Mouse (Mus musculus) urinary bladder, adult 18-20 months (tissue): Measurements from ENCODE around the gene Ccpg1os.

Experiments used
- DNase-seq, 2 experiments: peaks; one replicate each; pipeline ENCODE4 v3.0.0; 2022; ENCODE audit warnings: low spot score in 2 of 2, mixed read lengths in 2 of 2

The Ccpg1os gene

DNA sequence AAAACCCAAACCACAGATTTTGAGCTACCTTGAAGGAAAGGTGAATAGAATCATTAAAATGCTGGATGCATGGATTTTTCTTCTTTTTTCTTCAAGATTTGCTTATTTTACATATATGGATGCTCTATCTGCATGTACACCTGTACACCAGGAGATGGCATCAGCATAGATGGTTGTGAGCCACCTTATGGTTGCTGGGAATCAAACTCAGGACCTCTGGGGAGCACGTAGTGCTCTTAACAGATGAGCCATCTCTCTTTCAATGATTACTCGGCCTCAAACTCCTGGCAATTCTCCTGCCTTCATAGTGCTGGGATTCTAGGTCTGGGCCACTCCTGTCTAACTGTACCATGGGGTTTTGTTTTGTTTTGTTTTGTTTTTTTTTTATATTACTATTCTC, 2.1 kb downstream of the Ccpg1os start:
- DNase-seq, result no peak

GRCm38 (mm10) chr9:72975242-72975641, 9.9 kb downstream of the Ccpg1os start:
- no peak for DNase-seq

DNA sequence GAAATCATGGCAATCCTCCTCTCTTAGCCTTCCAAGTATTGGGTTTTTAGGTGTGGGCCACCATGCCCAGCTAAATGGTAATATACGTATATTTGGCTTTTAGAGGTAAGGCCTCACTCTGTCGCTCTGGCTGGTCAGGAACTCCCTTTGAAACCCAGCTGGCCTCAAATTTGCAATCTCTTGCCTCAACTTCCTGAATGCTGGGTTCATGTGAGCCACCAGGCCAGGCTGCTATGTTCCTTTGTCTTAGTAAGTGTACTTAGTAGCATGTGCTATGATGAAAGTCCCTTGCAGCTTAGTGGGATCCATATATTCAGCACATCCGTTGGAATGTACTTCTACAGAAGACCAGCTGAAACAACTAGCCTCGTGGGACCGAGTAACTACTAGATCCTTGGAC, 10.4 kb downstream of the Ccpg1os start:
- no peak for DNase-seq

DNA sequence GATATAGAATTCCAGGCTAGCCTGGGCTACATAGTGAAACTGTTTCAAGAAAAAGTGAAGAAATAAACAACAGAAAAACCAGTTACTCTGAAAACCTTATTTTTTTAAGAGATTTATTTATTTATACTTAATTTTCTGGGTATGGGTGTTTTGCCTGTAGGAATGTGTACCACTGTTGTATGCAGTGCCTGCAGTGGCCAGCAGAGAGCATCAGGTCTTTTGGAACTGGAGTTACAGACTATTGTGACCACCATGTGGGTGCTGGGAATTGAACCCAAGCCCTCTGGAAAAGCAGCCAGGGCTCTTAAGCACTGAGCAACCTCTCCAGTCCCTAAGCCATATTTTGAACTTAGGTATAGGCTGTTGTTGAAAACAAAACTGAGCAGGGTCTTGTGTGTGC, 12.2 kb downstream of the Ccpg1os start:
- DNase-seq, result no peak

- no peak for DNase-seq
Observed at GRCm38 (mm10) chr9:72972435-72972834, 12.7 kb downstream of the Ccpg1os start.

GRCm38 (mm10) chr9:72969874-72970273, 15.3 kb downstream of the Ccpg1os start:
- no peak for DNase-seq

GRCm38 (mm10) chr9:72968349-72969061, 16.7 kb downstream of the Ccpg1os start:
- peak; percentile 10 to 27 for DNase-seq

GRCm38 (mm10) chr9:72961959-72962358, 23.2 kb downstream of the Ccpg1os start:
- DNase-seq, result no peak

DNA sequence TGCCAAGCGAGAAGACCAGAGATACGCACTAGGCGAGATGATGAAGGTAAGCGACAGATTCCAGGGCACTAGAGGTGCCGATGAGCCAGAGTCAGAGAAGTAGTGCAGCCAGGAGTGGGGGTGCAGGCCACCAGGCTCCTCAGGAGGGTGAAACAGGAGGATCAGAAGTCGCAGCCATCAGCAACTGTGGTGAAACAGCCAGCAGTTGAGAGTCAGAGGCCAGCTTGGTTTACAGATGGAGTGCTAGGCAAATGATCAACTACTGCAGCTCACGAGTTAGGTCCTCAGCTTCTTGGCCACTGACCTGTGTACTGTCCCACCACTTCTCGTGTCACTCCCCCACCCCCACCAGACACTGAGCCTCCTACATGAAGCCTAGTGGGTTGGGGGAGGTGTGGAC, 23.8 kb downstream of the Ccpg1os start:
- no peak for DNase-seq

DNA sequence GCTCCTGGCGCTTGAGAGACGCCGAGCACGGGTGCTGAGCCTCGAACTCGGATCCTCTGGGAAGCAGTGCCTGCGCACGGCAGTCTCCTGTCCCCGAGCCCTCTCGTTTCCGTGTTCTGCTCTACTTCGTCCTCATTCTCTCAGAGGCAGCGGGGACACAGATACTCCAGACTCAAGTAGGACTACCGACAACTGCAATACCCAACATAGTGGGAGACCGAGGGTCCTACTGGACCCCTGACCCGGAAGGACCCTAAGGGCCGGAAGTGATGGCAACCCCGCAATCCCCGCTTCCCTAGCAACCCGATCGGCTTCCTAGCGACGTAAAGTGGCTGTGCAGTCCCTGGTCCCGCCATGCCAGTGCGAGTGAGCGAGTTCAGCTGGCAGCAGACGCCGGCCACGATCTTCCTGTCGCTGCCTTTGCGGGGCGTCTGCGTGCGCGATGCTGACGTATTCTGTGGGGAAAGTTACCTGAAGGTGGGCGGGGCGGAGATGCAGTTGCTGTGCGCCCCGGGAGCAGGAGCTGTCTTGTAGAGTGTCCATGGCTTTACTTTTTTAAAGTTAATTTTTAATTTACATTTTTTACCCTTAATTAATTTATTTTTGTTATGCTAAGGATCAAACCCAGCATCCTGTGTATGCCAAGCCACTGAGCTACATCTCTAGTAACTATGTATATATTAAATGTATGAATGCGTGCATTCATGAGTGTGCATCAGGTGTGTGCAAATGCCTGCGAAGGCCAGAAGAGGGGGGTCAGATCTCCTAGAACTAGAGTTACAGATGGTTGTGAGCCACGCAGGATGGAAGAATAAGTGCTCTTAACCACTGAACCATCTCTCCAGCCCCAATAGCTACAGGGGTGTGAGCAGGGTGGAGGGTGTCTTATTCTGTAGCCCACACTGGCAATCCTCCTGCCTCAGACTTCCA, 26.4 kb downstream of the Ccpg1os start, which contains the start of the genes Dyx1c1 and Gm44503:
Gene Dyx1c1 (plus strand): TSS at position 265 of the 930 bp plus-strand sequence.
Gene Gm44503 (plus strand): TSS at position 332 of the 930 bp plus-strand sequence.
- peak; percentile 51 to 62 for DNase-seq

DNA sequence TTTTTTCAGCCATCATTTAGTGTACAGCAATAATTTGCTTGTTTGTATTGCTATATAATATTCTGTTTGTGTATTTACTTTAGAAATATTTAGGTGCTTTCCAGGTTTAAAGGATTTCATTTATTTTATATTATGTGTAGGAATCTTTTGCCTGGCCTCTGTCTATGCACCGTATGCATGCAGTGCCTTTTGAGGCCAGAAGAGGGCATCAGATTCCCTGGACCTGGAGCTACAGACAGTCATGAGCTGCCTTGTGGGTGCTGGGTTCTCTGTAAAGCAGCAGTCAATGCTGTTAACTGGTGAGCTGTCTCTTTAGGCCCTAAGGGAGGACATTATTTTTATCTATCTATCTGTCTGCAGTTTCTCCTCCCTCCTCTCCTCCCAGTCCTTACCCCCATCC, 29.6 kb downstream of the Ccpg1os start:
- DNase-seq, result no peak

- no peak for DNase-seq
Observed at GRCm38 (mm10) chr9:72954746-72955145, 30.4 kb downstream of the Ccpg1os start.

DNA sequence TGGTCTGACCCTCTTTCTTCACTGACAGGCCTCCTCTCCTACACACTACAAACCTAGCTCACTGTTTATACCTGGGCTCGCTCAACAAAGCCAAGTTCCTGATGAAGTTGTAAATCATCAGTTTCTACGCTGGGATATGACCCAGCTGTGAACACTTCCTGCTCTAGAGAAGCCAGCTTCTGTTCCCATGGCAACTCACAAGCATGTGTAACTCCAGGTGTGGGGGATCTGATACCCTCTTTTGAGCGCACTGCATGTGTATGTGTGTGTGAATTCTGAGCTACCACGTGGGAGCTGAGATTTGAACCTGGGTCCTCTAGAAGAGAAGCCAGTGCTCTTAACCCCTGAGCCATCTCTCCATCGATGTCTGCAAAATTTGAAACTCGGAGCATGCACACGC, 35.6 kb downstream of the Ccpg1os start:
- no peak for DNase-seq

DNA sequence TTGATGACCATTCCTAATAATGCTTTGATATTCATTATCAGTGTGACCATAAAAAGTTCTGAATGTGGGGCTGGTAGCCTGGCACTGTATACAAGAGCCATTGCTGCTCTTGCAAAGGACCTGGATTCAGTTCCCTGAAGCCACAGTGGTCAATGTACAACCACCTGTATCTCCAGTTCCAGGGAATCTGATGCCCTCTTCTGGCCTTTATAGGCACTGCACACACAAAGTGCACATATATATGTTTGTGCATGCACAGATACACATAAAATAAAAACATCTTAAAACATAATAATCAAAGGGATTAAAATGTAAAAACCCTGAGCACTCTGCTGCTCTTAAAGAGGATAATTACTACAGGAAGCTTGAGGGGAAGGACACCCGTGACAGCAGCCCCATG, 38.2 kb downstream of the Ccpg1os start:
- DNase-seq, result no peak

DNA sequence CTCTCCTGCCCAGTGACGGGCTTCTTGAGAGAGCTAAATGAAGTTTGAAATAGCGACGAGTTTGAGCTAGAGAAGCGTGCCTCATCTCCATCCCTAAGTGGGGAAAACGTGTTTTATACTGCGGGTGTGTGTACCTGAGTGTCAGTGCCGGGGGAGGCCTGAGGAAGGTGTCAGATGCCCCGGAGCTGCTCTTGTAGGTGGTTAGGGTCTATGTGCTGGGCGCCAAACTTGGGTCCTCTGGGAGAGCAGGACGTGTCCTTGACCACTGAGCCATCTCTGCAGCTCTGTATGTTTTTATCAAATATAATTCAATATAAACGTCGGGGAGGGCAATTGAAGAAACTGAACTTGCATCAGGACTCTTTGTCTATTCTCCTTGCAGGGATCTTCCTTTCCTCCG, 40.9 kb downstream of the Ccpg1os start:
- DNase-seq, result no peak

DNA sequence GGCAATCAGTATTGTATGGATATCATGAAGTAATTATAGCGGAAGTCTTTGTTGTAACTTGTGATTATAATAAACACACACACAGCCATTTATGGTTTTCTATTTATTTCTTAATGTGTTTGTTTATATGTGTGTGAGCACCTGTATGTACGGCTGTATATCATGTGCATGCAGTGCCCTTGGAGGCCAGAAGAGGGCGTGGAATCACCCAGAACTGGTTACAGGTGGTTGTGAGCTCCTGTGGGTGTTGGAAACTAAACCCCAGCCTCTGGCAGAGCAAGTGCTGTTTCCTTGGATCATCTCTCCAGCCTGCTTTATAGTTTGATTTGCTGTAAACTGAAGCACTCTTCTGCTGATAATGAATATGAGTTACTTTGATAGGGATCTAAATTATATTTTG, 41.8 kb downstream of the Ccpg1os start:
- DNase-seq, result no peak

GRCm38 (mm10) chr9:72936301-72936700, 48.9 kb downstream of the Ccpg1os start:
- DNase-seq, result no peak

GRCm38 (mm10) chr9:72935309-72935708, 49.9 kb downstream of the Ccpg1os start:
- DNase-seq, result no peak

DNA sequence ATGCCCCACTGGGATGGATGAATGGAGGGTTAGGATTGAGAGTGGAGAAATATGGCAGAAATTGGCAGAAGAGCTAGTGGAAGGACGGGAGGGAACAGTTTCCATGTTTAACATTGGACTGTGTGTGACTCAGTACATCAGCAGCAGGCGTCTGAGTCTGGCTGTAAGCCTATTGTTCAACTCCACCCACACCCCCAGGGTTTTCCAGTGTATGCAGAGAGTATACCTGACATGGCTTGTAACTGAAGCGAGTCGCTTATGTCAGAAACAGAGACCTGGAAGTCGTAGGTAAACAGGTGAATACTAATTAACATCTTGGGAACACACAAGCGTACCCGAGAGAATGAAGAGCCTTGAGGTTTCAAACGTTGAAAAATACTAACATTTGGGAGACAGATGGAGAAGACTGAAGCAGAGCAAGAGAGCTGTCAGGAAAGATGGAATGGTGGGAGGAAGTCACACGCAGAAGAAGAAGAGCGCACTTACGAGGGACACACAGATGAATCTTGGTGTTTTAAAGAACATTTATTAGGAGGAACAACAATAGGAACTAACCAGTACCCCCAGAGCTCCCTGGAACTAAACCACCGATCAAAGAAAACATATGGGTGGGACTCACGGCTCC, 53.9 kb downstream of the Ccpg1os start:
- DNase-seq, result no peak
